In genomic region chr11:63921044-63921951, GRCm38 (mm10) we compare ENCODE assay signal across 8 mouse cellular contexts. TPM values are rescaled to one million over a fixed set of nuclear protein-coding genes. Genes with fewer than 3 reads are reported as not detected.
DNase-seq lines count a peak whose midpoint lies in the region; ATAC-seq and TF ChIP-seq lines count a peak whose summit lies in the region.

No protein-coding gene starts in this region.

- peak overlapping the region; percentile 41 for H3K9ac ChIP-seq in forebrain, embryonic 15.5 days (replicated peaks)

- WGBS in kidney, adult 2 months: under 1% methylated on average over 80 of the region's 80 CpGs
- under 1% methylated on average over 73 of the region's 80 CpGs for WGBS in forebrain, embryonic 15.5 days

- DNase-seq in kidney, adult 2 months: peak; percentile 29
- no peak for DNase-seq in kidney, adult 11 months
- DNase-seq in MN1 (ENCODE audit: low spot score): peak; percentile 34
- peak; percentile 50 to 67 for DNase-seq in kidney, postnatal 4 days
- no peak for DNase-seq in cerebellum, adult 11-12 months

- H3K4me2 ChIP-seq in forebrain, embryonic 15.5 days (replicated peaks): peak overlapping the region; percentile 92
- peak overlapping the region; percentile 91 for H3K4me2 ChIP-seq in myocyte (ENCODE audit: low read depth)

- ATAC-seq in forebrain, embryonic 15.5 days (replicated peaks): 0 out of 2 replicates have a peak, but pooled peaks have one; percentile 1
- ATAC-seq in megakaryocyte-erythroid progenitor cell, adult 5-6 weeks (replicated peaks; ENCODE audit: low FRiP score, low TSS enrichment, poor library complexity, severe bottlenecking): no peak

- no peak for TF ChIP-seq POLR2A in kidney, adult 2 months (IDR thresholded peaks at IDR 0.05; ENCODE audit: low read depth, low read length)
- TF ChIP-seq POLR2A in myocyte (IDR thresholded peaks at IDR 0.05; ENCODE audit: insufficient read length, low read depth): no peak

- peak overlapping the region; percentile 31 for H3ac ChIP-seq in myocyte (ENCODE audit: control insufficient read depth, insufficient read length)

- H3K9me3 ChIP-seq in forebrain, embryonic 15.5 days: no peaks in the 10 kb centered on the region

- peaks cover 2% of the 10 kb centered on the region; the same call in 1 of the 2 replicates for H3K4me1 ChIP-seq in kidney, adult 2 months (ENCODE audit: control insufficient read depth, insufficient read depth, low read length)
- H3K4me1 ChIP-seq in forebrain, embryonic 15.5 days: peaks cover 53% of the 10 kb centered on the region

- H3K4me3 ChIP-seq in kidney, adult 2 months (ENCODE audit: insufficient read depth, low read depth, low read length): peak overlapping the region; percentile 73
- peak overlapping the region; percentile 48 for H3K4me3 ChIP-seq in forebrain, embryonic 15.5 days
- H3K4me3 ChIP-seq in myocyte: peak overlapping the region; percentile 38

- 0 out of 2 replicates have a peak, but pooled peaks cover 3% of the 10 kb centered on the region for H3K27me3 ChIP-seq in kidney, adult 2 months (replicated peaks; ENCODE audit: control insufficient read depth, insufficient read depth, low read length)
- peaks cover 86% of the 10 kb centered on the region for H3K27me3 ChIP-seq in forebrain, embryonic 15.5 days
- H3K27me3 ChIP-seq in myocyte (ENCODE audit: control insufficient read depth, insufficient read depth, insufficient read length): no peaks in the 10 kb centered on the region

- H3K79me2 ChIP-seq in myocyte (ENCODE audit: control insufficient read depth, insufficient read depth): no peaks in the 10 kb centered on the region

- TF ChIP-seq CTCF in kidney, adult 2 months (conservative IDR thresholded peaks at IDR 0.05; ENCODE audit: insufficient read depth, insufficient read length, low read depth, low read length): no peak

- H3K36me3 ChIP-seq in kidney, adult 2 months (ENCODE audit: control insufficient read depth, insufficient read depth, low read length): no peaks in the 10 kb centered on the region
- no peaks in the 10 kb centered on the region for H3K36me3 ChIP-seq in forebrain, embryonic 15.5 days
- no peaks in the 10 kb centered on the region for H3K36me3 ChIP-seq in myocyte (ENCODE audit: control insufficient read depth, insufficient read depth)

- H3K27ac ChIP-seq in kidney, adult 2 months (ENCODE audit: insufficient read depth, low read depth, low read length): peak overlapping the region; percentile 42; the same call in 1 of the 2 replicates
- peak overlapping the region; percentile 3; the same call in 1 of the 2 replicates for H3K27ac ChIP-seq in forebrain, embryonic 15.5 days (replicated peaks)

TF ChIP-seq in myocyte, 11 proteins besides CTCF, POLR2A, EP300 and RAD21:
- TF ChIP-seq E2F4 (IDR thresholded peaks at IDR 0.05; ENCODE audit: insufficient read depth): no peak
- peak in 2 of 3 experiments; percentile 77 to 83 for TF ChIP-seq MYOD1 (IDR thresholded peaks at IDR 0.05; ENCODE audit: control insufficient read depth in 1 of 3, insufficient read length in 2 of 3, low read depth in 2 of 3)
- no peak for TF ChIP-seq TCF3 (IDR thresholded peaks at IDR 0.05; ENCODE audit: insufficient read length, low read depth)
- TF ChIP-seq REST (IDR thresholded peaks at IDR 0.05; ENCODE audit: insufficient read depth, insufficient read length): no peak
- TF ChIP-seq USF1 (IDR thresholded peaks at IDR 0.05; ENCODE audit: low read depth): no peak
- no peak for TF ChIP-seq SRF (IDR thresholded peaks at IDR 0.05; ENCODE audit: control insufficient read depth, insufficient read length, low read depth)

RNA-seq across cellular contexts. Expression of gene Hs3st3b1, which starts 0.8 kb away (rescaled TPM):
- polyA plus RNA-seq in kidney, adult 2 months (2012; rRNA removed): 6.7 and 7.2 TPM in 2 replicates
- polyA plus RNA-seq in forebrain, embryonic 15.5 days (2015; fragmentation: Nextera tagmentation; extraction: Ambion mirVana): 4.3 and 4.4 TPM in 2 replicates
- 0.84 TPM for polyA plus RNA-seq in myocyte (2012; fragmentation: generic; extraction: Trizol)
- total RNA-seq in megakaryocyte-erythroid progenitor cell, adult 5-6 weeks (2014; fragmentation: Nextera tagmentation): 0.22 TPM in 1 of 2 replicates, not detected in the other
- 0.19 and 0.80 TPM in 2 replicates for total RNA-seq in megakaryocyte-erythroid progenitor cell, adult 5-6 weeks (2017)

Comparison
In these comparisons a context has a peak if more than half of its experiments do, and no peak if none do; other contexts are left out.
1. DNase-seq: peak in kidney, adult 2 months (single experiment), MN1 (single experiment) and kidney, postnatal 4 days (2 of 2); none in kidney, adult 11 months (single experiment) and cerebellum, adult 11-12 months (single experiment).
2. Peak in every context shown above with its lines, with median percentiles within 50 percentile points of each other: H3K4me3 ChIP-seq.